Mouse (Mus musculus): ENCODE results near the gene Aff1. TPM values are rescaled to one million over a fixed set of nuclear protein-coding genes. Genes with fewer than 3 reads are reported as not detected.

Gene Aff1
- polyA plus RNA-seq, 1 experiment: 19.2 TPM

- TF ChIP-seq CTCF (IDR thresholded peaks at IDR 0.05; ENCODE audit: insufficient read depth, low read length) (no peak), POLR2A (IDR thresholded peaks at IDR 0.05; ENCODE audit: borderline replicate concordance, extremely low read depth, low read depth, low read length) (no peak)
- Histone ChIP-seq H3K4me1 (ENCODE audit: control insufficient read depth, insufficient read depth, low read length) (0 out of 2 replicates have a peak, but pooled peaks cover 3% of the 10 kb centered on the region), H3K4me3 (replicated peaks; ENCODE audit: extremely low read depth, low read depth, low read length) (no peak overlapping the region)
- WGBS: 56% methylated on average over 10 of the region's 10 CpGs
- DNase-seq: no peak
Observed at GRCm38 (mm10) chr5:103846154-103846551, 154.0 kb downstream of the Aff1 start.

- no peak for TF ChIP-seq CTCF (IDR thresholded peaks at IDR 0.05; ENCODE audit: insufficient read depth, low read length)
- TF ChIP-seq POLR2A (IDR thresholded peaks at IDR 0.05; ENCODE audit: borderline replicate concordance, extremely low read depth, low read depth, low read length): no peak
- H3K4me3 ChIP-seq (replicated peaks; ENCODE audit: extremely low read depth, low read depth, low read length): no peak overlapping the region
- 0 out of 2 replicates have a peak, but pooled peaks cover 3% of the 10 kb centered on the region for H3K4me1 ChIP-seq (ENCODE audit: control insufficient read depth, insufficient read depth, low read length)
- no peak for DNase-seq
- WGBS: 66% methylated on average over 5 of the region's 5 CpGs
Observed at GRCm38 (mm10) chr5:103846609-103847008, 154.4 kb downstream of the Aff1 start.

GRCm38 (mm10) chr5:103848546-103848945 is 156.4 kb downstream of the Aff1 start:
- TF ChIP-seq CTCF (IDR thresholded peaks at IDR 0.05; ENCODE audit: insufficient read depth, low read length) (no peak), POLR2A (IDR thresholded peaks at IDR 0.05; ENCODE audit: borderline replicate concordance, extremely low read depth, low read depth, low read length) (no peak)
- Histone ChIP-seq H3K4me1 (ENCODE audit: control insufficient read depth, insufficient read depth, low read length) (0 out of 2 replicates have a peak, but pooled peaks cover 3% of the 10 kb centered on the region), H3K4me3 (replicated peaks; ENCODE audit: extremely low read depth, low read depth, low read length) (no peak overlapping the region)
- DNase-seq: no peak
- WGBS: 57% methylated on average over 8 of the region's 8 CpGs

- no peak overlapping the region for H3K4me3 ChIP-seq (replicated peaks; ENCODE audit: extremely low read depth, low read depth, low read length)
- no peaks in the 10 kb centered on the region for H3K4me1 ChIP-seq (ENCODE audit: control insufficient read depth, insufficient read depth, low read length)
- TF ChIP-seq CTCF (IDR thresholded peaks at IDR 0.05; ENCODE audit: insufficient read depth, low read length): no peak
- no peak for TF ChIP-seq POLR2A (IDR thresholded peaks at IDR 0.05; ENCODE audit: borderline replicate concordance, extremely low read depth, low read depth, low read length)
- 79% methylated on average over 4 of the region's 4 CpGs for WGBS
- DNase-seq: no peak
Observed at GRCm38 (mm10) chr5:103852756-103853549, 160.8 kb downstream of the Aff1 start.

- DNase-seq: no peak
- 57% methylated on average over 17 of the region's 17 CpGs for WGBS
- no peak for TF ChIP-seq POLR2A (IDR thresholded peaks at IDR 0.05; ENCODE audit: borderline replicate concordance, extremely low read depth, low read depth, low read length)
- no peak for TF ChIP-seq CTCF (IDR thresholded peaks at IDR 0.05; ENCODE audit: insufficient read depth, low read length)
- no peaks in the 10 kb centered on the region for H3K4me1 ChIP-seq (ENCODE audit: control insufficient read depth, insufficient read depth, low read length)
- no peak overlapping the region for H3K4me3 ChIP-seq (replicated peaks; ENCODE audit: extremely low read depth, low read depth, low read length)
Observed at GRCm38 (mm10) chr5:103854041-103854806, 162.1 kb downstream of the Aff1 start.

- no peak for DNase-seq
- TF ChIP-seq POLR2A (IDR thresholded peaks at IDR 0.05; ENCODE audit: borderline replicate concordance, extremely low read depth, low read depth, low read length) (no peak), CTCF (IDR thresholded peaks at IDR 0.05; ENCODE audit: insufficient read depth, low read length) (no peak)
- 86% methylated on average over 5 of the region's 5 CpGs for WGBS
- H3K4me3 ChIP-seq (replicated peaks; ENCODE audit: extremely low read depth, low read depth, low read length): no peak overlapping the region
- no peaks in the 10 kb centered on the region for H3K4me1 ChIP-seq (ENCODE audit: control insufficient read depth, insufficient read depth, low read length)
Observed at GRCm38 (mm10) chr5:103854807-103855194, 162.6 kb downstream of the Aff1 start.

- no peak for TF ChIP-seq CTCF (IDR thresholded peaks at IDR 0.05; ENCODE audit: insufficient read depth, low read length)
- no peak for TF ChIP-seq POLR2A (IDR thresholded peaks at IDR 0.05; ENCODE audit: borderline replicate concordance, extremely low read depth, low read depth, low read length)
- DNase-seq: no peak
- Histone ChIP-seq H3K4me3 (replicated peaks; ENCODE audit: extremely low read depth, low read depth, low read length) (no peak overlapping the region), H3K4me1 (ENCODE audit: control insufficient read depth, insufficient read depth, low read length) (no peaks in the 10 kb centered on the region)
- 75% methylated on average over 14 of the region's 14 CpGs for WGBS
Observed at GRCm38 (mm10) chr5:103855483-103856211, 163.5 kb downstream of the Aff1 start.

- TF ChIP-seq POLR2A (IDR thresholded peaks at IDR 0.05; ENCODE audit: borderline replicate concordance, extremely low read depth, low read depth, low read length) (no peak), CTCF (IDR thresholded peaks at IDR 0.05; ENCODE audit: insufficient read depth, low read length) (peak; percentile 18; the same call in 1 of the 2 replicates)
- H3K4me3 ChIP-seq (replicated peaks; ENCODE audit: extremely low read depth, low read depth, low read length): no peak overlapping the region
- no peaks in the 10 kb centered on the region for H3K4me1 ChIP-seq (ENCODE audit: control insufficient read depth, insufficient read depth, low read length)
- WGBS: 60% methylated on average over 5 of the region's 5 CpGs
- no peak for DNase-seq
Observed at GRCm38 (mm10) chr5:103856286-103857009, 164.3 kb downstream of the Aff1 start.

Data from lung, adult 2 months (tissue).